Mouse (Mus musculus) left cerebral cortex, adult 8-10 months (tissue): ENCODE measurements at regions not wholly inside any gene's neighbourhood (a gene's known extent, or its start where the extent isn't known, plus 50 kb on each side); places are given as distances from the start of the nearest gene placed in this dataset.

ENCODE experiments used
- DNase-seq, 2 experiments: peaks; one replicate each; pipeline ENCODE4 v3.0.0; 2022; ENCODE audit warnings: low spot score in 2 of 2

GRCm38 (mm10) chr1:76641181-76641711, 873.6 kb downstream of the Epha4 start:
- no peak for DNase-seq

GRCm38 (mm10) chr1:76642703-76643102, 872.2 kb downstream of the Epha4 start:
- no peak for DNase-seq

- no peak for DNase-seq
Measured at GRCm38 (mm10) chr1:76644895-76645294, 870.0 kb downstream of the Epha4 start.

GRCm38 (mm10) chr1:76654826-76655225, 860.1 kb downstream of the Epha4 start:
- DNase-seq: no peak

- no peak for DNase-seq
Measured at GRCm38 (mm10) chr1:76658228-76658627, 856.7 kb downstream of the Epha4 start.

GRCm38 (mm10) chr1:76660146-76660545, 854.7 kb downstream of the Epha4 start:
- DNase-seq: no peak

- no peak for DNase-seq
Measured at GRCm38 (mm10) chr1:76664381-76664780, 850.5 kb downstream of the Epha4 start.

- DNase-seq: no peak
Measured at GRCm38 (mm10) chr1:76676836-76677235, 838.1 kb downstream of the Epha4 start.

GRCm38 (mm10) chr1:76705556-76705955, 809.3 kb downstream of the Epha4 start:
- no peak for DNase-seq

- DNase-seq: no peak
Measured at GRCm38 (mm10) chr1:76717639-76718292, 797.1 kb downstream of the Epha4 start.

- peak in 1 of 2 experiments; percentile 6 for DNase-seq
Measured at GRCm38 (mm10) chr1:76724453-76724852, 790.4 kb downstream of the Epha4 start.

GRCm38 (mm10) chr1:76737003-76737402, 777.9 kb downstream of the Epha4 start:
- DNase-seq: no peak

GRCm38 (mm10) chr1:76737663-76738062, 777.2 kb downstream of the Epha4 start:
- DNase-seq: no peak

GRCm38 (mm10) chr1:76772694-76773093, 742.2 kb downstream of the Epha4 start:
- no peak for DNase-seq

- no peak for DNase-seq
Measured at GRCm38 (mm10) chr1:76786871-76787270, 728.0 kb downstream of the Epha4 start.

GRCm38 (mm10) chr1:76793438-76793837, 721.5 kb downstream of the Epha4 start:
- DNase-seq: no peak

- no peak for DNase-seq
Measured at GRCm38 (mm10) chr1:76819906-76820305, 695.0 kb downstream of the Epha4 start.

- DNase-seq: peak in 1 of 2 experiments; percentile 37
Measured at GRCm38 (mm10) chr1:76821610-76822009, 693.3 kb downstream of the Epha4 start.

- DNase-seq: no peak
Measured at GRCm38 (mm10) chr1:76829690-76830089, 685.2 kb downstream of the Epha4 start.

- no peak for DNase-seq
Measured at GRCm38 (mm10) chr1:76832311-76832710, 682.6 kb downstream of the Epha4 start.

GRCm38 (mm10) chr1:76835028-76835683, 679.7 kb downstream of the Epha4 start:
- peak in 1 of 2 experiments; percentile 22 for DNase-seq

- DNase-seq: no peak
Measured at GRCm38 (mm10) chr1:76849346-76849745, 665.5 kb downstream of the Epha4 start.
